Mouse (Mus musculus): ENCODE data around the gene Slc25a30. TPM values are rescaled to one million over a fixed set of nuclear protein-coding genes. Genes with fewer than 3 reads are reported as not detected.

Gene Slc25a30
- polyA plus RNA-seq, 1 experiment from 2014 or later: 5.7 TPM

- Histone ChIP-seq H3K4me2 (ENCODE audit: low read depth, low read length) (no peak overlapping the region), H3K9me3 (replicated peaks; ENCODE audit: control insufficient read depth, low read length) (no peaks in the 10 kb centered on the region), H3K27ac (ENCODE audit: low read length) (no peak overlapping the region), H3K4me1 (ENCODE audit: control insufficient read depth, insufficient read depth, low read length) (peaks cover 7% of the 10 kb centered on the region), H3K27me3 (ENCODE audit: control insufficient read depth, insufficient read depth, low read length) (no peaks in the 10 kb centered on the region), H3K9ac (ENCODE audit: low read length) (no peak overlapping the region), H3K36me3 (ENCODE audit: control insufficient read depth, insufficient read depth) (no peaks in the 10 kb centered on the region), H3K4me3 (ENCODE audit: low read length) (no peak overlapping the region)
- no peak for ATAC-seq (replicated peaks; ENCODE audit: extremely low read depth, insufficient read depth, low FRiP score)
- WGBS: 42% methylated on average over 5 of the region's 5 CpGs
Observed at GRCm38 (mm10) chr14:75797769-75798386, 11.0 kb upstream of the Slc25a30 start.

- no peaks in the 10 kb centered on the region for H3K9me3 ChIP-seq (replicated peaks; ENCODE audit: control insufficient read depth, low read length)
- no peak overlapping the region for H3K27ac ChIP-seq (ENCODE audit: low read length)
- no peaks in the 10 kb centered on the region for H3K36me3 ChIP-seq (ENCODE audit: control insufficient read depth, insufficient read depth)
- no peak overlapping the region for H3K9ac ChIP-seq (ENCODE audit: low read length)
- ATAC-seq (replicated peaks; ENCODE audit: extremely low read depth, insufficient read depth, low FRiP score): no peak
- H3K4me3 ChIP-seq (ENCODE audit: low read length): no peak overlapping the region
- H3K4me2 ChIP-seq (ENCODE audit: low read depth, low read length): no peak overlapping the region
- H3K27me3 ChIP-seq (ENCODE audit: control insufficient read depth, insufficient read depth, low read length): no peaks in the 10 kb centered on the region
- 80% methylated on average over 4 of the region's 4 CpGs for WGBS
- H3K4me1 ChIP-seq (ENCODE audit: control insufficient read depth, insufficient read depth, low read length): no peaks in the 10 kb centered on the region
Observed at GRCm38 (mm10) chr14:75795918-75796317, 9.1 kb upstream of the Slc25a30 start.

GRCm38 (mm10) chr14:75794726-75795125 is 7.9 kb upstream of the Slc25a30 start:
- Histone ChIP-seq H3K36me3 (ENCODE audit: control insufficient read depth, insufficient read depth) (no peaks in the 10 kb centered on the region), H3K27me3 (ENCODE audit: control insufficient read depth, insufficient read depth, low read length) (no peaks in the 10 kb centered on the region), H3K9me3 (replicated peaks; ENCODE audit: control insufficient read depth, low read length) (no peaks in the 10 kb centered on the region), H3K4me2 (ENCODE audit: low read depth, low read length) (no peak overlapping the region), H3K9ac (ENCODE audit: low read length) (no peak overlapping the region), H3K4me3 (ENCODE audit: low read length) (no peak overlapping the region), H3K4me1 (ENCODE audit: control insufficient read depth, insufficient read depth, low read length) (no peaks in the 10 kb centered on the region), H3K27ac (ENCODE audit: low read length) (no peak overlapping the region)
- ATAC-seq (replicated peaks; ENCODE audit: extremely low read depth, insufficient read depth, low FRiP score): no peak
- WGBS: 78% methylated on average over 5 of the region's 5 CpGs

- H3K4me1 ChIP-seq (ENCODE audit: control insufficient read depth, insufficient read depth, low read length): no peaks in the 10 kb centered on the region
- no peaks in the 10 kb centered on the region for H3K27me3 ChIP-seq (ENCODE audit: control insufficient read depth, insufficient read depth, low read length)
- no peak overlapping the region for H3K4me2 ChIP-seq (ENCODE audit: low read depth, low read length)
- WGBS: 71% methylated on average over 6 of the region's 6 CpGs
- ATAC-seq (replicated peaks; ENCODE audit: extremely low read depth, insufficient read depth, low FRiP score): no peak
- H3K36me3 ChIP-seq (ENCODE audit: control insufficient read depth, insufficient read depth): no peaks in the 10 kb centered on the region
- no peak overlapping the region for H3K9ac ChIP-seq (ENCODE audit: low read length)
- no peak overlapping the region for H3K27ac ChIP-seq (ENCODE audit: low read length)
- no peak overlapping the region for H3K4me3 ChIP-seq (ENCODE audit: low read length)
- no peaks in the 10 kb centered on the region for H3K9me3 ChIP-seq (replicated peaks; ENCODE audit: control insufficient read depth, low read length)
Observed at GRCm38 (mm10) chr14:75794324-75794723, 7.5 kb upstream of the Slc25a30 start.

- Histone ChIP-seq H3K4me2 (ENCODE audit: low read depth, low read length) (no peak overlapping the region), H3K4me3 (ENCODE audit: low read length) (no peak overlapping the region), H3K4me1 (ENCODE audit: control insufficient read depth, insufficient read depth, low read length) (no peaks in the 10 kb centered on the region), H3K36me3 (ENCODE audit: control insufficient read depth, insufficient read depth) (no peaks in the 10 kb centered on the region), H3K27me3 (ENCODE audit: control insufficient read depth, insufficient read depth, low read length) (no peaks in the 10 kb centered on the region), H3K27ac (ENCODE audit: low read length) (no peak overlapping the region), H3K9me3 (replicated peaks; ENCODE audit: control insufficient read depth, low read length) (no peaks in the 10 kb centered on the region), H3K9ac (ENCODE audit: low read length) (no peak overlapping the region)
- ATAC-seq (replicated peaks; ENCODE audit: extremely low read depth, insufficient read depth, low FRiP score): no peak
- 86% methylated on average over 4 of the region's 4 CpGs for WGBS
Observed at GRCm38 (mm10) chr14:75793110-75793509, 6.3 kb upstream of the Slc25a30 start.

GRCm38 (mm10) chr14:75791372-75791771 is 4.5 kb upstream of the Slc25a30 start:
- no peak overlapping the region for H3K4me3 ChIP-seq (ENCODE audit: low read length)
- no peak overlapping the region for H3K4me2 ChIP-seq (ENCODE audit: low read depth, low read length)
- ATAC-seq (replicated peaks; ENCODE audit: extremely low read depth, insufficient read depth, low FRiP score): no peak
- no peak overlapping the region for H3K27ac ChIP-seq (ENCODE audit: low read length)
- no peaks in the 10 kb centered on the region for H3K27me3 ChIP-seq (ENCODE audit: control insufficient read depth, insufficient read depth, low read length)
- H3K36me3 ChIP-seq (ENCODE audit: control insufficient read depth, insufficient read depth): no peaks in the 10 kb centered on the region
- WGBS: 79% methylated on average over 3 of the region's 3 CpGs
- H3K9ac ChIP-seq (ENCODE audit: low read length): no peak overlapping the region
- no peaks in the 10 kb centered on the region for H3K9me3 ChIP-seq (replicated peaks; ENCODE audit: control insufficient read depth, low read length)
- peaks cover 6% of the 10 kb centered on the region; the same call in 1 of the 2 replicates for H3K4me1 ChIP-seq (ENCODE audit: control insufficient read depth, insufficient read depth, low read length)

GRCm38 (mm10) chr14:75790411-75790996 is 3.7 kb upstream of the Slc25a30 start:
- Histone ChIP-seq H3K27me3 (ENCODE audit: control insufficient read depth, insufficient read depth, low read length) (no peaks in the 10 kb centered on the region), H3K4me3 (ENCODE audit: low read length) (no peak overlapping the region), H3K9ac (ENCODE audit: low read length) (no peak overlapping the region), H3K9me3 (replicated peaks; ENCODE audit: control insufficient read depth, low read length) (no peaks in the 10 kb centered on the region), H3K4me2 (ENCODE audit: low read depth, low read length) (no peak overlapping the region), H3K27ac (ENCODE audit: low read length) (no peak overlapping the region), H3K4me1 (ENCODE audit: control insufficient read depth, insufficient read depth, low read length) (peaks cover 12% of the 10 kb centered on the region), H3K36me3 (ENCODE audit: control insufficient read depth, insufficient read depth) (no peaks in the 10 kb centered on the region)
- 81% methylated on average over 3 of the region's 3 CpGs for WGBS
- no peak for ATAC-seq (replicated peaks; ENCODE audit: extremely low read depth, insufficient read depth, low FRiP score)

- ATAC-seq (replicated peaks; ENCODE audit: extremely low read depth, insufficient read depth, low FRiP score): no peak
- WGBS: 56% methylated on average over 6 of the region's 6 CpGs
Observed at GRCm38 (mm10) chr14:75789291-75789690, 2.5 kb upstream of the Slc25a30 start.

GRCm38 (mm10) chr14:75787794-75788175 is 948 bp upstream of the Slc25a30 start:
- H3K9me3 ChIP-seq (replicated peaks; ENCODE audit: control insufficient read depth, low read length): no peaks in the 10 kb centered on the region

More at GRCm38 (mm10) chr14:75789291-75789690, 2.5 kb upstream of the Slc25a30 start:
- Histone ChIP-seq H3K27me3 (ENCODE audit: control insufficient read depth, insufficient read depth, low read length) (no peaks in the 10 kb centered on the region), H3K9ac (ENCODE audit: low read length) (no peak overlapping the region), H3K36me3 (ENCODE audit: control insufficient read depth, insufficient read depth) (no peaks in the 10 kb centered on the region), H3K4me3 (ENCODE audit: low read length) (no peak overlapping the region), H3K9me3 (replicated peaks; ENCODE audit: control insufficient read depth, low read length) (no peaks in the 10 kb centered on the region), H3K27ac (ENCODE audit: low read length) (no peak overlapping the region), H3K4me2 (ENCODE audit: low read depth, low read length) (no peak overlapping the region), H3K4me1 (ENCODE audit: control insufficient read depth, insufficient read depth, low read length) (peaks cover 12% of the 10 kb centered on the region)

More at GRCm38 (mm10) chr14:75787794-75788175, 948 bp upstream of the Slc25a30 start:
- Histone ChIP-seq H3K4me1 (ENCODE audit: control insufficient read depth, insufficient read depth, low read length) (peaks cover 12% of the 10 kb centered on the region), H3K4me2 (ENCODE audit: low read depth, low read length) (peak overlapping the region; percentile 66), H3K9ac (ENCODE audit: low read length) (no peak overlapping the region), H3K36me3 (ENCODE audit: control insufficient read depth, insufficient read depth) (no peaks in the 10 kb centered on the region), H3K27me3 (ENCODE audit: control insufficient read depth, insufficient read depth, low read length) (no peaks in the 10 kb centered on the region), H3K4me3 (ENCODE audit: low read length) (peak overlapping the region; percentile 64), H3K27ac (ENCODE audit: low read length) (no peak overlapping the region)
- no peak for ATAC-seq (replicated peaks; ENCODE audit: extremely low read depth, insufficient read depth, low FRiP score)
- WGBS: 38% methylated on average over 7 of the region's 7 CpGs

All from heart, embryonic 16.5 days (tissue).